In the genomic region with DNA sequence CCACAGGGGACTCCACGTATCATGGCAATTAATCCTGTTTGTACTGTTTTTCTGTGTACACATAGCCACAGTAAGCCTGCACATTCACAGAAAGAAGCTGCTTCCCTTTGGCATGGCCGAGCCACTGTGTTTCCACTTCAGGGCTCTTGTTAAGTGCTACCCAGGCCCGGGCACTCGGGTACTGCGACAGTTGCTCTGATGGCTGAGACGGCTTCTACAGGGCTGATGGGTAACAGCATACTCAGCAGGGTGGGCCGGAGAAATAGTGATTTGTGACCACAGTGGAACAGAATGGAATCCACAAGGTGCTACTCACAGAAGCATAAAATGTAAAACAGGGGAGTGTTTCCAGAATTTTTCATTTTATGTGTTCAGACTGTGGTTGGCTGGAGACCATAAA, we compare ENCODE assay signal across 14 mouse cellular contexts. TPM values are rescaled to one million over a fixed set of nuclear protein-coding genes. Genes with fewer than 3 reads are reported as not detected.
A peak's percentile ranks its signal among the peaks of the same experiment; 100 is the strongest.
DNase-seq lines count a peak whose midpoint lies in the region; ATAC-seq lines count a peak whose summit lies in the region.
"Had no signal": no experiment of that assay in that cellular context is flagged by ENCODE, and none has a peak within 500 bp of the region (broad histone marks: within the 10 kb centered on the region; RNA-seq: fewer than 3 reads in every experiment).

No protein-coding gene starts in this region.

- 68% methylated on average over 7 of the region's 7 CpGs for WGBS in kidney, embryonic 15.5 days
- 57% methylated on average over 7 of the region's 7 CpGs for WGBS in kidney, embryonic 16.5 days
- WGBS in forebrain, embryonic 15.5 days, result 56% methylated on average over 7 of the region's 7 CpGs
- 79% methylated on average over 7 of the region's 7 CpGs for WGBS in hindbrain, embryonic 12.5 days
- 56% methylated on average over 7 of the region's 7 CpGs for WGBS in midbrain, embryonic 16.5 days

- no peaks in the 10 kb centered on the region for H3K27me3 ChIP-seq in kidney, embryonic 15.5 days
- no peaks in the 10 kb centered on the region for H3K27me3 ChIP-seq in kidney, embryonic 16.5 days (ENCODE audit: insufficient read depth, low read length)
- H3K27me3 ChIP-seq in forebrain, embryonic 15.5 days, result no peaks in the 10 kb centered on the region
- H3K27me3 ChIP-seq in hindbrain, embryonic 12.5 days, result no peaks in the 10 kb centered on the region
- no peaks in the 10 kb centered on the region for H3K27me3 ChIP-seq in midbrain, embryonic 16.5 days (ENCODE audit: control insufficient read depth, insufficient read depth, low read depth, low read length)
- H3K27me3 ChIP-seq: embryonic facial prominence, embryonic 15.5 days; lung, embryonic 15.5 days had no signal

- 0 out of 2 replicates have a peak overlapping the region, but pooled peaks have one; percentile 13 for H3K27ac ChIP-seq in kidney, embryonic 15.5 days
- no peak overlapping the region for H3K27ac ChIP-seq in kidney, embryonic 16.5 days (ENCODE audit: low read length)
- 0 out of 2 replicates have a peak overlapping the region, but pooled peaks have one; percentile 19 for H3K27ac ChIP-seq in forebrain, embryonic 15.5 days (replicated peaks)
- peak overlapping the region; percentile 75; the same call in 1 of the 2 replicates for H3K27ac ChIP-seq in hindbrain, embryonic 12.5 days
- peak overlapping the region; percentile 64 for H3K27ac ChIP-seq in midbrain, embryonic 16.5 days (ENCODE audit: low read length)
- H3K27ac ChIP-seq: lung, embryonic 15.5 days had no signal

- no peak overlapping the region for H3K4me2 ChIP-seq in kidney, embryonic 15.5 days
- no peak overlapping the region for H3K4me2 ChIP-seq in kidney, embryonic 16.5 days (replicated peaks; ENCODE audit: low read depth, low read length)
- no peak overlapping the region for H3K4me2 ChIP-seq in forebrain, embryonic 15.5 days (replicated peaks)
- no peak overlapping the region for H3K4me2 ChIP-seq in hindbrain, embryonic 12.5 days (replicated peaks)
- no peak overlapping the region for H3K4me2 ChIP-seq in midbrain, embryonic 16.5 days (ENCODE audit: low read length)
- H3K4me2 ChIP-seq: embryonic facial prominence, embryonic 15.5 days; lung, embryonic 15.5 days had no signal

- H3K4me1 ChIP-seq in kidney, embryonic 15.5 days, result peaks cover 53% of the 10 kb centered on the region
- peaks cover 24% of the 10 kb centered on the region for H3K4me1 ChIP-seq in kidney, embryonic 16.5 days (ENCODE audit: insufficient read depth, low read length)
- peaks cover 20% of the 10 kb centered on the region for H3K4me1 ChIP-seq in forebrain, embryonic 15.5 days
- peaks cover 36% of the 10 kb centered on the region for H3K4me1 ChIP-seq in hindbrain, embryonic 12.5 days
- H3K4me1 ChIP-seq in midbrain, embryonic 16.5 days (ENCODE audit: control insufficient read depth, insufficient read depth, low read length), result peaks cover 28% of the 10 kb centered on the region
- H3K4me1 ChIP-seq: embryonic facial prominence, embryonic 15.5 days had no signal

- no peak for DNase-seq in frontal cortex, postnatal 14 days (ENCODE audit: low spot score in 2 of 2)
- no peak for DNase-seq in kidney, adult 9 months
- DNase-seq: cerebellum, postnatal 36 days; kidney, postnatal 10 days; layer of hippocampus, postnatal 36 days; thymus, postnatal 4 days had no signal

- H3K36me3 ChIP-seq in kidney, embryonic 15.5 days, result no peaks in the 10 kb centered on the region
- H3K36me3 ChIP-seq in kidney, embryonic 16.5 days (ENCODE audit: insufficient read depth, low read length), result no peaks in the 10 kb centered on the region
- no peaks in the 10 kb centered on the region for H3K36me3 ChIP-seq in forebrain, embryonic 15.5 days
- no peaks in the 10 kb centered on the region for H3K36me3 ChIP-seq in hindbrain, embryonic 12.5 days
- H3K36me3 ChIP-seq in midbrain, embryonic 16.5 days (ENCODE audit: control insufficient read depth, insufficient read depth, low read length), result no peaks in the 10 kb centered on the region; the same call in 1 of the 2 replicates
- H3K36me3 ChIP-seq: lung, embryonic 15.5 days had no signal

- H3K4me3 ChIP-seq in kidney, embryonic 15.5 days (replicated peaks), result no peak overlapping the region
- H3K4me3 ChIP-seq in kidney, embryonic 16.5 days (ENCODE audit: low read length), result no peak overlapping the region
- H3K4me3 ChIP-seq in forebrain, embryonic 15.5 days, result no peak overlapping the region
- H3K4me3 ChIP-seq in hindbrain, embryonic 12.5 days, result no peak overlapping the region
- no peak overlapping the region for H3K4me3 ChIP-seq in midbrain, embryonic 16.5 days (ENCODE audit: low read depth, low read length)
- H3K4me3 ChIP-seq: embryonic facial prominence, embryonic 15.5 days; heart, embryonic 10.5 days; lung, embryonic 15.5 days had no signal

- H3K9ac ChIP-seq in kidney, embryonic 15.5 days, result no peak overlapping the region
- H3K9ac ChIP-seq in kidney, embryonic 16.5 days (replicated peaks; ENCODE audit: low read length), result no peak overlapping the region
- no peak overlapping the region for H3K9ac ChIP-seq in forebrain, embryonic 15.5 days (replicated peaks)
- no peak overlapping the region for H3K9ac ChIP-seq in hindbrain, embryonic 12.5 days
- H3K9ac ChIP-seq in midbrain, embryonic 16.5 days (ENCODE audit: low read depth, low read length), result no peak overlapping the region
- H3K9ac ChIP-seq: embryonic facial prominence, embryonic 15.5 days; lung, embryonic 15.5 days had no signal

- no peaks in the 10 kb centered on the region for H3K9me3 ChIP-seq in kidney, embryonic 15.5 days (replicated peaks)
- no peaks in the 10 kb centered on the region for H3K9me3 ChIP-seq in kidney, embryonic 16.5 days (ENCODE audit: low read length)
- no peaks in the 10 kb centered on the region for H3K9me3 ChIP-seq in forebrain, embryonic 15.5 days
- no peaks in the 10 kb centered on the region for H3K9me3 ChIP-seq in hindbrain, embryonic 12.5 days (replicated peaks)
- no peaks in the 10 kb centered on the region for H3K9me3 ChIP-seq in midbrain, embryonic 16.5 days (replicated peaks; ENCODE audit: control insufficient read depth, low read length, poor library complexity, severe bottlenecking)
- H3K9me3 ChIP-seq: embryonic facial prominence, embryonic 15.5 days; heart, embryonic 10.5 days; lung, embryonic 15.5 days had no signal

- no peak for ATAC-seq in kidney, embryonic 15.5 days (replicated peaks; ENCODE audit: low FRiP score)
- no peak for ATAC-seq in kidney, embryonic 16.5 days (ENCODE audit: low FRiP score, low TSS enrichment)
- ATAC-seq in forebrain, embryonic 15.5 days (replicated peaks), result no peak
- ATAC-seq in hindbrain, embryonic 12.5 days (ENCODE audit: low FRiP score), result no peak
- ATAC-seq in midbrain, embryonic 16.5 days, result peak; percentile 12; the same call in 1 of the 2 replicates

RNA-seq across cellular contexts. Expression of a gene that starts 45.7 kb away (rescaled TPM):
- polyA plus RNA-seq in kidney, embryonic 15.5 days (2015; fragmentation: Nextera tagmentation; extraction: Ambion mirVana), result 28.6 and 31.1 TPM in 2 replicates
- 36.7 and 39.6 TPM in 2 replicates for polyA plus RNA-seq in kidney, embryonic 16.5 days (2015; fragmentation: Nextera tagmentation; extraction: Ambion mirVana)
- 141 and 143 TPM in 2 replicates for polyA plus RNA-seq in forebrain, embryonic 15.5 days (2015; fragmentation: Nextera tagmentation; extraction: Ambion mirVana)
- 103 and 106 TPM in 2 replicates for polyA plus RNA-seq in hindbrain, embryonic 12.5 days (2016; fragmentation: Nextera tagmentation; extraction: Ambion mirVana)
- polyA plus RNA-seq in midbrain, embryonic 16.5 days (2015; fragmentation: Nextera tagmentation; extraction: Ambion mirVana), result 172 and 177 TPM in 2 replicates
